Mouse (Mus musculus) cerebellum, adult 18-20 months (tissue): ENCODE measurements around the gene Map3k7.

Source experiments
- DNase-seq, 2 experiments: peaks; one replicate each; pipeline ENCODE4 v3.0.0; 2021

The Map3k7 gene

GRCm38 (mm10) chr4:31963354-31964193 is at the start of gene Map3k7:
Gene Map3k7 (plus strand): TSS chr4:31964097.
- peak; percentile 93 to 95 for DNase-seq

- DNase-seq: no peak
Observed at GRCm38 (mm10) chr4:31915114-31915513, 48.8 kb upstream of the Map3k7 start.

GRCm38 (mm10) chr4:31918717-31919116 is 45.2 kb upstream of the Map3k7 start:
- DNase-seq: no peak

- no peak for DNase-seq
Observed at GRCm38 (mm10) chr4:31922215-31922614, 41.7 kb upstream of the Map3k7 start.

GRCm38 (mm10) chr4:31923437-31923836 is 40.5 kb upstream of the Map3k7 start:
- no peak for DNase-seq

GRCm38 (mm10) chr4:31924301-31925185 is 39.4 kb upstream of the Map3k7 start:
- no peak for DNase-seq

- no peak for DNase-seq
Observed at GRCm38 (mm10) chr4:31933171-31933570, 30.7 kb upstream of the Map3k7 start.

GRCm38 (mm10) chr4:31935831-31936306 is 28.0 kb upstream of the Map3k7 start:
- DNase-seq: no peak

GRCm38 (mm10) chr4:31936358-31936757 is 27.5 kb upstream of the Map3k7 start:
- DNase-seq: no peak

GRCm38 (mm10) chr4:31936911-31937375 is 27.0 kb upstream of the Map3k7 start:
- DNase-seq: no peak

GRCm38 (mm10) chr4:31937376-31938281 is 26.3 kb upstream of the Map3k7 start:
- peak in 1 of 2 experiments; percentile 14 for DNase-seq

- peak; percentile 4 to 9 for DNase-seq
Observed at GRCm38 (mm10) chr4:31938416-31939106, 25.3 kb upstream of the Map3k7 start.

GRCm38 (mm10) chr4:31941616-31942015 is 22.3 kb upstream of the Map3k7 start:
- DNase-seq: no peak

- DNase-seq: no peak
Observed at GRCm38 (mm10) chr4:31943045-31943444, 20.9 kb upstream of the Map3k7 start.

- peak in 1 of 2 experiments; percentile 14 for DNase-seq
Observed at GRCm38 (mm10) chr4:31964194-31964875, 438 bp downstream of the Map3k7 start.

- no peak for DNase-seq
Observed at GRCm38 (mm10) chr4:31965208-31965607, 1.3 kb downstream of the Map3k7 start.

GRCm38 (mm10) chr4:31971437-31971836 is 7.5 kb downstream of the Map3k7 start:
- no peak for DNase-seq

GRCm38 (mm10) chr4:31972181-31972580 is 8.3 kb downstream of the Map3k7 start:
- DNase-seq: no peak

GRCm38 (mm10) chr4:31975260-31975950 is 11.5 kb downstream of the Map3k7 start:
- no peak for DNase-seq

- no peak for DNase-seq
Observed at GRCm38 (mm10) chr4:31981863-31982262, 18.0 kb downstream of the Map3k7 start.
